Mouse (Mus musculus) frontal cortex, postnatal 14 days (tissue): ENCODE measurements around the gene Dock7.

Experiments used
- DNase-seq, 2 experiments: peaks; one replicate each; pipeline ENCODE4 v3.0.0; 2022; ENCODE audit warnings: low spot score in 2 of 2

The Dock7 gene

DNA sequence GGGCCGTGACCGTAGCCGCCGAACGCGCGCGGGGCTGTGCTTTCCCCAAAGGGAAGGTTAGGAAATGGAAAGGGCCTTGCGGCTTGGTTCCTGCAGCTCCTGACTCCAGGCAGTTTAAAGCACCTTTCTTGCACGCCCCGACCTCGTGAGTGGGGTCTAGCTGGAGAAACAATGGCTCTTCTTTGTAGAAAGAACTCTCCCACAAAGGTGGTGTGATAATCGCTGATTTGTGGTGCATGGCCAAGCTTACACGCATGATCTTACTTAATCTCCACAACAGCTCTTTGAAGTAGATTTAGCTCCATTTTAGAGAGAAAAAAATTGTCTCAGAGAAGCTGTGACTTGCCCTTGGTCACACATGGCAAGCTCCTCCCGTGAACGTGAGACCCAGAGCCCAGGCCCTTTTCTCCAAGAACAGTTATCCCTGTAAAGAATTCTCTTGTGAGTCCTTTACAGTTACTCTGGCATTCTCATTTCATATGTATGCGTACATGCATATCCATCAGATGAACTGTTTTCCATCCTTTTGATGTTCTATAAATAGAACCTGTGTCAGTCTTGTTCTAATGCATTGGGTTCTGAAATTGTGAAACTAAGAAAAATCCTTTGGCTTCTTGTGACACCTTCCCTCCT is 524 bp upstream of the Dock7 start:
- no peak for DNase-seq

- DNase-seq = no peak
Measured at GRCm38 (mm10) chr4:99119051-99119450, 1.7 kb downstream of the Dock7 start.

- no peak for DNase-seq
Measured at GRCm38 (mm10) chr4:99115797-99116196, 4.9 kb downstream of the Dock7 start.

GRCm38 (mm10) chr4:99111670-99112069 is 9.0 kb downstream of the Dock7 start:
- DNase-seq = no peak

DNA sequence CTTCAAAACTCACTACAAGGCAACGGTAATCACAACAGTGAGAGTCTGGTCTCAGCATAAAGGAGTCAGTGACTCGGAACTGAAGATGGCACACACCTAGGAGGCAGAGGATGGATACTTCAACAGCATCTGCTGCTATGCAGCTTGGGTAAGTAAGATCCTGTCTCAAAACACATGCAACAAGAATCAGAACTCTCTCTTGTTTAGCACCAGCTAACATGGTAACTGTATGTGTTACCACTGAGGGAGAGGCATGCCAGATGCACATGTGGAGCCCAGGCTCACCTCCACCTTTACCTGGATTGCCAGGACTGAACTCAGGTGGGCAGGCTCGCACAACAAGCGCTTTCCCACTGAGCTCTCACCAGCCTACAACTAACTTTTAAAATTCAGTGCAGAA is 11.9 kb downstream of the Dock7 start:
- no peak for DNase-seq

DNA sequence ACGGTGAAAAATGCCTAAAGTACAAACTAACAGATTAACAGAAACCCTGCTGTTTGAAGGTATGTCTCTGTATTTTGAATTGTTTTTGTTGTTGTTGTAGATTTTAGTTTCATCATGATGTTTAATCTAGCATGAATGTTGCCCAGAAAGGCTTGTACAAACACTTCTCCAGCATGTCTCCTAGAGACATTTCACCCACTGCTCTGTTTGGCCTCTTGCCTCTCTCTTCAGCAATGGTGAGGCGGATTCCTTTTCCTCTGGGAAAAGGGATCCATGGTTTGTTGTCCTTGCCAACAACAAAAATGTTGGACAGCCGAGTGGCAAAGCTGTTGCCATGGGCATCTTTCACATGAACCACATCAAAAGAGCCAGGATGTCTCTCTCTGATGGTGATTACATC is 17.9 kb downstream of the Dock7 start:
- no peak for DNase-seq

DNA sequence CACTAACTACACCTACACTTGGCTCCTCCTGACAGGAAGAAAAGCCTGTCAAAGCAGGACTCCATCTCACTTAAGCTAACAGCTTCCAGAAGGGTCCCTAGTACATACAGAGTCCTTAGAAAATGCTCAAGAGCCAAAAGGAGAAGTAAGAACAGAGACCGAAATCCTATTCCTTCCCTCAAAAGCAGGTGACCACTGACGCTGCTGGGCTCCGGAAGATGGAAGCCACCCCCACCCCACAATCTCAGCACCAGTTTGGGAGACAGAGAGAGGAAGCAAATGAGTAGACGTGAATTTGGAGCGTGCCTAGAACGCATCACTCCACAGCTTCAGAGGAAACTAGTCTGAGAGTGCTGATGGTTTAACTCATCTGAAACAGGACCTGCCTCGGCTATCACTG is 20.0 kb downstream of the Dock7 start:
- DNase-seq = no peak

DNA sequence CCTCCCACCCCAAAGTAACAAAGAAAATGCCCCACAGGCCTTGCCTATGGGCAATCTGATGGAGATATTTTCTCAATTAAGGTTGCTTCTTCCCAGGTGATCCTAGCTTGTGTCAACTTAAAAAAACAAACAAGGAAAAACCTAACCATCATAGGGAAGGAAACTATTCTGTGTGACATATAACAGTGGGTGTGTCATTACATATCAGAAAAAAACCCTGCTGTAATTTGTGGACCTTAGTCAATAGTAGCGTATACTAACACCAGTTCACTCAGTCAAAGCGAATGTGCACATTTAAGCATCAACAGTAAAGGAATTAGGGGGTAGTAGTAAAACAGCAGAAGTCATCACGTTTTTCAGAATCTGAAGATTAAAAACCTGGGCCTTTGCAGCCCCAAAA is 28.9 kb downstream of the Dock7 start:
- DNase-seq = no peak

GRCm38 (mm10) chr4:99091151-99091701 is 29.5 kb downstream of the Dock7 start:
- DNase-seq = no peak

DNA sequence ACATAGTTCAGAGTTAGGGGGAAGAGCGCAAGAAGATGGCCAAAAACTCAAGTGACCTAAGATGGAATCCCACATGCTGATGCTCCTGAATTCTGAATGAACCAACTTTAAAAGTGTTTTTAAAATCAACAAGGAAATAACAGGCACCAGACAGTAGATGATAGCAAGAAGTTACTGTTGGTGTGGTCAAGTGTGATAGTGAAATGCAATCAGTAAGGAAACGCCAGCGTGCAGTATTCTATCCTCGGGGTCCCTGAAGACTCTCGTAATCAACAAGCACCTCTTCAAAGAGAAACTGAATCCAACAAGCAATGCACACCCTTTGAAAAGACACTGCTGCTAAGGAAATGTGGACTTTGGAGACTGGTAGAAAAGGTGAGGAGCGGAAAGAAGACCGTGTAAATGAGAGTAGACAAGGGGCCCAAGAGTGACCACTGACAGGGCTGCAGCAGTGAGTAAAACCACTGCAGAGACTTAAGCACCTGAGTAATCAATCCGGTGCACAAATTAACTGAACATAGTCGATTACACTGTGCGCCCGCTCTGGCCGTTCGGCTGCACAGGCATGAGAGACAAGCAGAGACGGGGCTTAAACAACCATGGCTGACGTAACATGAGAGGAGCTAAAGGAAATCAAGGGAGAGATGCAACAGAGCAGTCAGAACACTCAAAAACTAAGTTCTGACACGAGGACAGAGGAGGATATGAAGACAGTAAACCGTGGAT is 32.8 kb downstream of the Dock7 start:
- no peak for DNase-seq

DNA sequence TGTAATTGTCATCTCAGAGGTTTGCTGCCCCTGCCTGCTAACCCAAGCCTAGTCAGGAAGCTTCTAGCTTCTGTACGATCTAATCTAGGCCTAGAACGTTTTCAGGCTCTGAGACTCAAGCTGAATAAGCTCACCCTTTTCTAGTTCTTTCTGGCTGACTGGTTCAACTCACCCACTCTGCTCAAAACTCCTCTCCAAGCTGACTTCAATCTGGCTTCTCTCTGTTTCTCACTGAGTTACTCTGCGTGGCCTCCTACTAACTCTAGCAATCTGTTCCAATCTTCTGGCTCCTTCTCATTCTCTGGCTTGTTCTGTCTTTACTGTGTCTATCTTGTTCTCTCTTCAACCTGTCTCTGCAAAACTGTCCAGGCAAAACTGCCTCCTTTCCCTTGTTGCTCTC is 36.9 kb downstream of the Dock7 start:
- no peak for DNase-seq

DNA sequence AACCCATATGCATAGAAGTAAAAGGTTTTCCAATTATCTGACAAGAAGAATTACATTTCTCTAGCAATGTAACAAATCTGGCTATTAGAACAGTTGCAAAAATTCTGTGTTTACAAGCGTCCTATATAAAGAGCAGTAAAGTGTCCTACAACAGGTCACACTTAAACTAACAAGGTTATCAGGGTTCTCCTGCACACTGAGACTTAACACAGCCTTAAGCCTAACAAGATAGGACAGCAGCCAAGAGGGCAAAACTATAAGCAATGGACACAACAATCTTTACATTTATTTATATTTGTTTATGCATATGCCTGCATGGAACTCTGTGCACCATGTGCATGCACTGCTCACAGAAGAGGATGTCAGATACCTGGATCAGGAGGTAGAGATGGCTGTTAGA is 39.5 kb downstream of the Dock7 start:
- DNase-seq = no peak

DNA sequence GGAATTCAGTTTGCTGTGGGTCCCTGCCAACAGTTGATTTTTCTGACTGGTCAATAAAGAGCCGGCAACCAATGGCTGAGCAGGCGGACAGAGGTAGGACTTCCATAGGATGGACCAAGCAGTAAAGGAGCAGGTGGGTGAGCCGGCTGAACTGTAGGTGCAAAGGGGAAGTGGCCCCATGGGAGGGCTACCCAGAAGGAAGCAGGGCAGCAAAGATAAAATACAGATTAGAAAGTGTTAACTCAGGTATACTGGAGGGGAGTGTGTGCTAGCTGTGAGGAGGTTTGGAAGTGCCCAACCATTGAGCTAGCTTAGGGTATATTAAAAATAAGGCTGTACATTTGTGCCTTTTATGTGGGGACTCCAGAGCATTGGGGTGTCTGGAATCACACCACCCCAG is 42.7 kb downstream of the Dock7 start:
- DNase-seq = no peak

DNA sequence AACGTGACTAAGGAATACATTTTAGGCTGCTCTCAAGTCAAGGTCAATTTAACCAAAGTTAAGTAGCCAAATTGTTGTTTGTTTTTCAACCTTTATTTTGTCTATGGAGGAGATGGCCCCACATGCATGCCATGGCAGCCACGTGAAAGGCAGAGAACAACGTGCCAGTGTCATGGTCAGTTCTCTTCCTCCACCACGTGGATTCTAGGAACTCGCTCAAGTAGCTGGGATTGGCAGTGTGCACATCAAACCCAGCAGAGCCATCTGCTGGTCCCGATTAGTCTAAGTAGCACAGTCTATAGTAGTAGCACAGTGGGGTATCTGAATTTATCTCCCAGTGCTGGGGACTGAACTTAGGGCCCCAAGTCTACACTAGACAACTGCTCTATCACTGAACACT is 51.9 kb downstream of the Dock7 start:
- no peak for DNase-seq

- DNase-seq = no peak
Measured at GRCm38 (mm10) chr4:99064524-99064923, 56.2 kb downstream of the Dock7 start.

GRCm38 (mm10) chr4:99048581-99048980 is 72.1 kb downstream of the Dock7 start:
- no peak for DNase-seq

DNA sequence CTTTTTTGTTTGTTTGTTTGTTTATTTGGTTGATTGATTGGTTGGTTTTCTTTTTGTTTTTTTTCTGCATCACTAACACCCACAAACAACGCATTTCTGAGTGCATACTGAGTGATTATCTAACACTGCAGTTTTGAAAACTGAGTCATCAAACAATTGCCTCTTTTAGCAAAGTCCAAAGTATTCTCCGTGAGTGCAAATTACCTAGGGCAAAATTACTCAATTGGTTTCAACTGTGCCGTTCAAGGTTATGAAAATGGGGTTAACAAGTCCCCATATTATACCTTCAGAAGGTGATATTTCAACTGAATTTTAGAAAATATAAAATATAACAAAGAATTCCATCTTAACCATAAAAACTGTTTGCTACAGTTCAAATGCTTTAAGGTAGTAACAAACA is 74.2 kb downstream of the Dock7 start:
- no peak for DNase-seq

DNA sequence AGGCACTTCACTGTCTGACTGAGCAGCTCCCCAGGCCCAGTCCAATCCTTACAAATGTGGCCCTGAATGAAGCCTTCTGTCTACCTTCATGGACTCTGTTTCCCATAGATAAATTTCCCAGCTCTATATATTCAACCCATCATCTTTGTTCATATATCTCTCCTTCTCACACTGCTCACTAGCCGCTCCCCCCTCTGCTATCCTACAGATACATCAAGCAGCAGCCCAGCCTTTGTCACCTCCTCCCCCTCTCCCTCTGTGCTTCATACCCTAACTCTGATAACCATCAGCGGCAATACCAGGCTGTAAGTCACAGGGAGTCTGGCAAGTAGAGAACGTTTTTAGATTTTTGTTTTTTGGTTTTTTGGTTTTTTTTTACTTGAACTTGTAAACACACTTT is 75.9 kb downstream of the Dock7 start:
- DNase-seq = no peak

DNA sequence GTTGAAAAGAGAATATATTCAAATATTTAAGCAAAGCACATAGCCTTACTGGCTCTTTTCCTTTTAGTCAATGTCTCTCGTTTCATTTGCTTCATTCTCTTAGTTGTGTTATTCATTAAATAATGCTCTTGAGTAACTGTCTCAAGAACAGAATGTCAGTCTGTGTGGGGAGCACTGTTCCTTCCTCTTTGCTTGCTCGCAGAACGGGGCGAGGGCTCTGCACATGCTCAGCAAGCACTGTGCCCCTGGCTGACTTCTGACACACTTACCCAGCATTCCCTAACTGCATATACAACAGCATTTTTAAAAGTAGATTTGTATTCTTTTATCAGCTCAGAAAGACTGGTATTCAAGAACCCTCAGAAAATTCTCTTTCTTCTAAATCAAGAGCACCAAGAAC is 87.8 kb downstream of the Dock7 start:
- no peak for DNase-seq

DNA sequence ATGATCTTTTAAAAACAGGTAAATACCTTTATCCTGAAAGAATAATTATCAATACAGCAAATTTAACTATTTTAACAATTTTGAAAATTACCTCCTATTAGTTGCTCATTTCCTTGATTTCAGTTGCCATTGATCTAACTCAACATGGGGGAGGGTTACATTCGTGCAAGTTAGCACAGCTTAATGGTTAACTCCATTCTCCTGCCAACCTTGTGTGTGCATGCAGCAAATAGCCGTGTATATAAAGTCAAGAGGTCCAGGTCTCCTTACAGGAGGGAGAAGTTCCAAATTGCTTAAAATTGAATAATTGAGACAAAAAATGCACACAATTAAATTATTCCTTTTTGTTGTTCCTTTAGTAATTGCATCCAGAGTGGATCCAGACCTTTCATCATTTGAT is 90.0 kb downstream of the Dock7 start, which contains the start of gene Angptl3:
Gene Angptl3 (plus strand): TSS at position 269 of the 400 bp plus-strand sequence.
- no peak for DNase-seq

DNA sequence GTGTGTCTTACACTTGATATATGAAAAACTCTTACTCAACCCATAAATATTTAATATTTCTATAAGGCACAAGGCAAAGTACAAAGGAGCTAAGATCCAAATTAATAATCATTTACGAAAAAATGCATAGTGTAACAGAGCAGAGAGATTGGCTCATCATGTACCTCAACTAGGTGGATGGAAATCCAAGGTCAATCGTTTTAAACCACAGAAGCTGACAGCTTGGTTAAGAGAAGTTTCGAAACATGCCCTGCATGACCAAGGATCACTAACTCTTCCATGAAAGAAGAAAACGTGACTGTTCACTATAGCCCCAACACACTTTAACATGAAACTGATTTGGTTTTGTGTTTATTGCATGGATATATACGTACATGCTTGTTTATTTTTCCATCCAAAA is 92.3 kb downstream of the Dock7 start:
- DNase-seq = no peak

- no peak for DNase-seq
Measured at GRCm38 (mm10) chr4:99022221-99022620, 98.5 kb downstream of the Dock7 start.

DNA sequence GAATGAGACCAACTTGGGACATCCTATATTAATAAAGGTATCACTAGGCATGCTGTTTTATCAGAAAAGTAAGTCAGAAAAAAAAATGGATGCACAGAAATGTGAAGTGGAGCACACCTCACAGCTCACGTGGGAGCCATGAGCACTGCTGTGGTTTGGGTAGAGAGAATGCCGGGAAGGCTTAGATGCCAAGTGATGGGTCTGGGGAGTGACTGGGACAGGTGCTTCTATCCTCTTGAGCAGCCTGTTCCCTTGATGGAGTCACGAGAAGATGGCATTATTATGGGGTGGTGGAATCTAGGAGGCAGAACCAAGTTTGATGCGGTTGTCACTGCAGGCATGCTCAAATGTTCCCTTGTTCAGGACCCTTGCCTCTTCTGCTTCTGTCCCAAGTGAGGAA is 109.7 kb downstream of the Dock7 start:
- no peak for DNase-seq
